Mouse (Mus musculus): ENCODE measurements around the gene Mapk14. TPM values are rescaled to one million over a fixed set of nuclear protein-coding genes. Genes with fewer than 3 reads are reported as not detected.

Gene Mapk14
- polyA plus RNA-seq, 1 experiment from 2014 or later, result 27.5 TPM

DNA sequence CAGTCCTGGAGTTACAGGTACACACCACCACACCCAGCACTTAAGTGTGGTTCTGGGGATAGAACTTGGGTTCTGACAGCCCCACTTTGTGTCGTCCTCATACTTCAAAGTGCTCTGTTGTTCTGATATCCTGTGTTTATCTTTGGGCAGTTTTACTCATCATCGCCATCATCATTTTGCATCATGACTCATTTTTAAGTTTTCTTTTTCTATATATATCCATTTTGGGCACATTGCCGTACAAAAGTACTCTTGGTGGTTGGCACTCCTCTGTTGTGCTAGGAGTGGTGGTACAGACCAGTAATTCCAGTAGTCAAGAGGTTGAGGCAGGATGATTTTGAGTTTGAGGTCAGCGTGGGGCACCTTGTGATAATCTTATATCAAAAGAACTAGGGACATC lies 10.0 kb downstream of the Mapk14 start:
- no peak overlapping the region for H3K9ac ChIP-seq
- WGBS, result 93% methylated on average over 4 of the region's 4 CpGs
- no peak overlapping the region for H3K4me2 ChIP-seq
- no peaks in the 10 kb centered on the region for H3K9me3 ChIP-seq
- H3K27ac ChIP-seq, result no peak overlapping the region
- ATAC-seq (replicated peaks), result no peak
- no peaks in the 10 kb centered on the region for H3K36me3 ChIP-seq (replicated peaks)
- H3K4me3 ChIP-seq, result no peak overlapping the region
- H3K27me3 ChIP-seq (replicated peaks), result no peaks in the 10 kb centered on the region
- H3K4me1 ChIP-seq, result peaks cover 23% of the 10 kb centered on the region

DNA sequence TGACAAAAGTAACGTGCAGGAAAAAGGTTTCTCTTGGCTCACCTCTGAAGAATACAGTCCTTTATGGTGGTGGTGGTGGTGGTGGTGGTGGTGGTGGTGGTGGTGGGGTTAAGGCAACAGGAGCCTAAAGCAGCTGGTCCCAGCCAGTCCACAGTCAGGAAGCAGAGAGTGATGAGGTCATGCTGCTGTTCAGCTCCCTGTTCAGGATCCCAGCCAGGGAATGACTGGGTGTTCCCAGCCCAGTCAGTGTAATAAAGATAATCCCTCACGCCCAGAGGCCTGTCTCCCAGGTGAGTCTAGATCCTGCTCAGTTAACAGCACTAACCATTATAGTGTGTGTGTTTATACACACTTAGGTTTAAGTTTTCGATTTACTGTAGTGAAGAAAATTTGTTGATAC lies 10.6 kb downstream of the Mapk14 start:
- peaks cover 17% of the 10 kb centered on the region for H3K4me1 ChIP-seq
- no peaks in the 10 kb centered on the region for H3K9me3 ChIP-seq
- H3K27me3 ChIP-seq (replicated peaks), result no peaks in the 10 kb centered on the region
- no peaks in the 10 kb centered on the region for H3K36me3 ChIP-seq (replicated peaks)
- H3K9ac ChIP-seq, result no peak overlapping the region
- no peak overlapping the region for H3K4me2 ChIP-seq
- no peak overlapping the region for H3K4me3 ChIP-seq
- WGBS, result 90% methylated on average over 3 of the region's 3 CpGs
- ATAC-seq (replicated peaks), result no peak
- H3K27ac ChIP-seq, result no peak overlapping the region

DNA sequence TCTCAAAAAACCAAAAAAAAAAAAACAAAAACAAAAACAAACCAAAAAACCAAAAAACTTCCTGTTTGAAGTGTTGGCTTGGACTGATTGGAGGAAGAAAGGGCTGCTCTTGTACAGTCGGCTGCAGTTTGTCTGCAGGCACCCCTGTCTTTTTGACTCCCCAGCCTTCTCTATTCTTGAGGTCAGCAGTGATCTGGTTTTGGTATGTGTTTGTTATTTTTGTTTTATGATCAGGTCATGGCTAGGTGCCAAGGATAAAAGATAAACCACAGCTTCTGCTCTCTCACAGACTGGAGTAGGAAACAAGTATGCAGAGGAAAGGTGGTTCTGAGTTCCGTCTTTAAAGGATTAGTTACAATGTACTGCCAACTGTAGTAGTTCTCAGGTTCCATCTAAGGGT lies 11.5 kb downstream of the Mapk14 start:
- Histone ChIP-seq H3K27me3 (replicated peaks) (no peaks in the 10 kb centered on the region), H3K9ac (no peak overlapping the region), H3K36me3 (replicated peaks) (no peaks in the 10 kb centered on the region), H3K4me2 (no peak overlapping the region), H3K9me3 (no peaks in the 10 kb centered on the region), H3K27ac (no peak overlapping the region), H3K4me1 (peaks cover 8% of the 10 kb centered on the region), H3K4me3 (no peak overlapping the region)
- ATAC-seq (replicated peaks), result no peak
- WGBS, result 79% methylated on average over 2 of the region's 2 CpGs

DNA sequence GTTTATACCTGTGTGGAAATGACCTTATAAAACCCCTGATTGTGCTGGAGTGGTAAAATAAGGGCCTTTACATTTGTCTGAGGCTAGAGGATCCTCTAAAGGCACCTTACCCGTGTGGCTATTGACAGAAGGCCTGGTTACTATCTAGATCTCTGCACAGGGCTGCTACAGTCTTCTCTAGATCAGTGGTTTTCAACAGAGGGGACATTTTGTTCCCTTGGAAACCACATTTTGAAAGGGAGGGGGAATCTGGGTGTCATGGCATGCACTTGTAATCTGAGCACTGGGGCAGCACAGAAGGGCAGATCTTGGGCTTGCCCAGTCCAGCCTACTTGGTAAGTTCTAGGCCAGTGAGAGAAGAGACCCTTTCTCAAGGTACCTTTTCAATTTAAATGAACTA lies 15.6 kb downstream of the Mapk14 start:
- Histone ChIP-seq H3K9ac (no peak overlapping the region), H3K9me3 (no peaks in the 10 kb centered on the region), H3K4me1 (no peaks in the 10 kb centered on the region), H3K27me3 (replicated peaks) (no peaks in the 10 kb centered on the region), H3K27ac (no peak overlapping the region), H3K4me3 (no peak overlapping the region), H3K36me3 (replicated peaks) (no peaks in the 10 kb centered on the region), H3K4me2 (no peak overlapping the region)
- 45% methylated on average over 1 of the region's 1 CpGs for WGBS
- ATAC-seq (replicated peaks), result no peak

DNA sequence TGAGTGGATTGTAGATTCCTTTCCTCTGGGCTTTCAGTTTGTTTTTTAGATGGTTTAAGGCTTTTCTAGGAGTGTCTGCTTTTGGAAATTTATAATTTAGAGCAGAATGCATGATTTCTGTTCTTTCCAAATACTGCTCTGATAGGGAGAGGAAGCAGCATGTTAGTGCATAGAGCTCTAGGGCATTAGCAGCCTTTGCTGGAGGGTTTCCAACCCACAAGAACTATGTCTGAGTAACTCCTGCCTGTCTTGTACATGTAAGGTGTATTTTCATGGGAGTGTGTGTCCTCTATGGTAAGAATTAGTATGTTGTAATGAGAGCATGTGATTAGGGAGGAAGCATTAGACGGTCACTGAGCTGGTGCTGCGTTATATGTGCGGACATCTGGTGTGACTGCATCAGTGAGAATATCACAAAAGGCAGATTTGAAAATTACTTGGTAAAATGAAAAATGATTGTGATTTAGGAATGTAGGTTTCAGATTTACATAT lies 16.1 kb downstream of the Mapk14 start:
- no peak for ATAC-seq (replicated peaks)
- Histone ChIP-seq H3K27ac (no peak overlapping the region), H3K27me3 (replicated peaks) (no peaks in the 10 kb centered on the region), H3K9me3 (no peaks in the 10 kb centered on the region), H3K4me2 (no peak overlapping the region), H3K9ac (no peak overlapping the region), H3K36me3 (replicated peaks) (no peaks in the 10 kb centered on the region), H3K4me1 (no peaks in the 10 kb centered on the region), H3K4me3 (no peak overlapping the region)
- 91% methylated on average over 3 of the region's 3 CpGs for WGBS

DNA sequence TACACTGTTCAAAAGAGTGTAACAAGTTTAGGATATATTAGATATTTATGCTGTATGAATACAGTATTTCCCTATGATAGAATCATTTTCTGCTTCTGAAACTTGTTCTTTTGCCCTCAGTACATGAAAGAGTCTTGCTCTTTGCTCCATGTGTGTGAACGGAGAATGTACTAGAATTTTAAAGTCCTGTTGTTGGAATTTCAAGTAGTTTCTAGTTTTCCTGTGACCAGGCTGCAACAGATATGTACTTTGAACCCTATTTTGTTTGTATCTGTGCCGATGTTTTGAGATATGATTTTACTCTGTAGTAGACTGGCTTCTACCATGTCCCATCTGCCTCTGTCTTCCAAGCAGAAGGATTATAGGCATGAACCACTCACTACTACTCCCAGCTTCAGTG lies 16.7 kb downstream of the Mapk14 start:
- Histone ChIP-seq H3K9me3 (no peaks in the 10 kb centered on the region), H3K27me3 (replicated peaks) (no peaks in the 10 kb centered on the region), H3K36me3 (replicated peaks) (no peaks in the 10 kb centered on the region), H3K4me1 (no peaks in the 10 kb centered on the region), H3K9ac (no peak overlapping the region), H3K27ac (no peak overlapping the region), H3K4me2 (no peak overlapping the region), H3K4me3 (no peak overlapping the region)
- WGBS, result 91% methylated on average over 2 of the region's 2 CpGs
- no peak for ATAC-seq (replicated peaks)

DNA sequence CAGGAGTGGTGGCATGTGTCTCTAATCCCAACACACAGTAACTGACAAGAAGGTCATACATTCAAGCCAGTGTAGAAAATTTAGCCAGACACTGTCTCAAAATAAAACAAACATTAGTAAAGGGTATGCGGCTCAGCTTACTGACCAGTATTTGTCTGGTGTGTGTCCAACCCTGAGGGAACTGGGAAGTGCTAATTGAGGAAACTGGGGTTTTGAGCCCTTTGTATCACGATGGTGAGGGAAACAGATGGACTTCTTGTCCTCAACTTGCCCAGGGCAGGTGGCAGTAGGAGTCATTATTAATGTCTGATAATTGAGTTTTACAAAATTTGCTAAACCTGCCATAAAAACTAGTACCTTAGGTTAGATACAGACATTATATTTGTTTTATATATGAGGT lies 17.9 kb downstream of the Mapk14 start:
- Histone ChIP-seq H3K36me3 (replicated peaks) (peaks cover 2% of the 10 kb centered on the region; the same call in 1 of the 2 replicates), H3K4me1 (no peaks in the 10 kb centered on the region), H3K9ac (no peak overlapping the region), H3K9me3 (no peaks in the 10 kb centered on the region), H3K27me3 (replicated peaks) (no peaks in the 10 kb centered on the region), H3K27ac (no peak overlapping the region), H3K4me2 (no peak overlapping the region), H3K4me3 (no peak overlapping the region)
- ATAC-seq (replicated peaks), result no peak
- WGBS, result 47% methylated on average over 2 of the region's 2 CpGs

DNA sequence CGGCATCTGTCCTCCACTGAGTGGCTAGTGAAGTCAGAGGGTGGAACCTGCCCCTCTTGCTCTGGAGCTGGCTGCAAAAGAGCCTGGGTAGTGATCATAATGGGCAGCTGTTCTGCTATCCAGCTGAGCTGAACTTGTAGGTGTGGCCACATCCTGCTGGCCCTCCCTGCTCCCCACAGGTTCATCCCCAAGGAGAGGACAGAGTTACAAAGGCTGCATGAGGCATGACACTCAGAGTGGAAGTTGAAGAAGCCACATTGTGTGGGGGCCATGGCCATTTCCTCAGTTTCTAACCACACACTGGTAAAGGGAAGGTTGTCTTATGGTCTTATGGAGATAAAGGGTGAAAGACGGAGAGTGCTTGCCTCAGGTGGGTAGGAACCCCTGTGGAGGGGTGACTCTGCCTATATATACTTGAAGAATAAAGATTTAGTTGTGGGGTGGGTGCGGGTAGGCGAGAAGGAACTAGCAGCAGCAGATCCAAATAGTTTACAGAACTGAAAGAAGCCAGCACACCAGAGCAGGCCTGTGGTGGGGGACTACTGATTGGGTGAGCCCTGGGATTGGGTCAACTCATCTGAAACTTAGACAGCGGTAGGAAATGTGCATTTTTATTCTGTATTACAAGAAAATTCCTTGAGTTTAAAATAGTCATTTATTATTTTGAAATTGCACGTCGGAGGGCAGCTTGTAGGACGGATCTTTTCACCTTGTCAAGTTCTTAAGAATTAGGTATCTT lies 18.6 kb downstream of the Mapk14 start:
- peaks cover 6% of the 10 kb centered on the region; the same call in 1 of the 2 replicates for H3K36me3 ChIP-seq (replicated peaks)
- 90% methylated on average over 8 of the region's 8 CpGs for WGBS
- H3K4me3 ChIP-seq, result no peak overlapping the region
- no peak for ATAC-seq (replicated peaks)
- no peaks in the 10 kb centered on the region for H3K9me3 ChIP-seq
- H3K4me1 ChIP-seq, result no peaks in the 10 kb centered on the region
- H3K9ac ChIP-seq, result no peak overlapping the region
- H3K27ac ChIP-seq, result no peak overlapping the region
- no peaks in the 10 kb centered on the region for H3K27me3 ChIP-seq (replicated peaks)
- no peak overlapping the region for H3K4me2 ChIP-seq

DNA sequence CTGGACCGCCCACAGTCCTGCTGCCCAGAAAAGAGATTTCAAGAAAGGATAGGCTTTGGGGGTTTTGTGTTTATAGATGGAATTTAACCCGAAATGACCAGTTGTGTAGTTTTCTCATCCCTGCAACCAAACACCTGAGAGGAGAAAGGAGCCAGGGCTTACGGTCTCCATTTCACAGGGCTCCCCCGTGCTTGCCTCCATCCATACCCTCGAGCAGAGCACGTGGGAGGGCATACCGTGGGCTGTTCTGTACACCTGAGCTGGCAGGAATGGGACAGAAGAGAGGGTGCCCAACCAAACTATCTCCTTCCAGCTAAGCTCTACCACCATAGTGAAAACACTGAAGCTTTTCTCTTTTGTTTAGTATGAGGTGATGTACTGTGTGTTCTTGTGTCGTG lies 19.2 kb downstream of the Mapk14 start:
- H3K9me3 ChIP-seq, result no peaks in the 10 kb centered on the region
- H3K36me3 ChIP-seq (replicated peaks), result peaks cover 10% of the 10 kb centered on the region; the same call in 1 of the 2 replicates

DNA sequence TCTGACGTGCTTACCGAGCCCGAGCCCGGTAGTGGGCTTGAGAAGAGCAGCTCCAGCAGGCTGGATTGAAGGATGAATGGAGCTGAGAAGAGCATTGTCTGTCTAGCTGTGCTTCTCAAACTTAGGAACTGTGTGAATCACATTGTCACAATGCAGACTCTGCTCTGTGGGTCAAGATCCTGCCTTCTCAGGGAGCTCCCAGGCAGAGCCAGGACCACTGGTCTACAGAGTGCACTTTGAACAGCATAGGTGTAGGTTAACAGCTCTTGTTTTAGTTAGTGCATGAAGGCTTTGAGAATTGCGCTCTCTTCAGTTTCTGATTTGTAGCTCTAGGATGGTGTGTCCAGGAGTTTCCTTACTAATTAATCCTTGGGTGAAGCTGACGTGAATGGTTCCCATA lies 20.1 kb downstream of the Mapk14 start:
- Histone ChIP-seq H3K36me3 (replicated peaks) (peaks cover 16% of the 10 kb centered on the region; the same call in 1 of the 2 replicates), H3K4me3 (no peak overlapping the region), H3K4me2 (no peak overlapping the region), H3K9ac (no peak overlapping the region), H3K27me3 (replicated peaks) (no peaks in the 10 kb centered on the region), H3K27ac (no peak overlapping the region), H3K9me3 (no peaks in the 10 kb centered on the region), H3K4me1 (no peaks in the 10 kb centered on the region)
- ATAC-seq (replicated peaks), result no peak
- whole genome bisulfite sequencing, result 84% methylated on average over 6 of the region's 6 CpGs

More for the DNA sequence above, 19.2 kb downstream of the Mapk14 start:
- ATAC-seq (replicated peaks), result no peak
- WGBS, result 90% methylated on average over 8 of the region's 8 CpGs
- Histone ChIP-seq H3K4me3 (no peak overlapping the region), H3K4me2 (no peak overlapping the region), H3K4me1 (no peaks in the 10 kb centered on the region), H3K27ac (no peak overlapping the region), H3K27me3 (replicated peaks) (no peaks in the 10 kb centered on the region), H3K9ac (no peak overlapping the region)

DNA sequence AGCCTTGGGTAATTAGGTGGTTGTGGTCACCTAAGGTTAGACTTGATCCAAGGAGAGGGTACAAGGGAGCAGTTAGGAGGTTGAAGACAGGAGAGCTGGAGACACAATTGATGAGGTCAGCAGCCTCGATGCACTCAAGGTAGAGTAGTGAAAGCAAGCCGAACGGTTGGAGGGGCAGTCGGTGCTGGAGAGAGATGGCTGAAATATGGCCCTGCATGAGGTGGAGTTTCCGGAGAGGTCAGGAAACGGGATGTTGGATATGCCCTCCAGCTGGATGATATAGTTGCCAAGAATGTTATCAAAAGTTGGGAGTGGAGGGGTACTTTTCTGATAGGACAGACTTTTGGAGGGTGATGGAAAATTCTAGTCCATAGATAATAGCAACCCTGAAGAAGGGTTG lies 21.2 kb downstream of the Mapk14 start:
- ATAC-seq (replicated peaks), result no peak
- H3K9ac ChIP-seq, result no peak overlapping the region
- WGBS, result 86% methylated on average over 6 of the region's 6 CpGs
- no peaks in the 10 kb centered on the region for H3K27me3 ChIP-seq (replicated peaks)
- no peaks in the 10 kb centered on the region for H3K9me3 ChIP-seq
- peaks cover 22% of the 10 kb centered on the region; the same call in 1 of the 2 replicates for H3K36me3 ChIP-seq (replicated peaks)
- H3K27ac ChIP-seq, result no peak overlapping the region
- H3K4me3 ChIP-seq, result no peak overlapping the region
- H3K4me1 ChIP-seq, result no peaks in the 10 kb centered on the region
- no peak overlapping the region for H3K4me2 ChIP-seq

DNA sequence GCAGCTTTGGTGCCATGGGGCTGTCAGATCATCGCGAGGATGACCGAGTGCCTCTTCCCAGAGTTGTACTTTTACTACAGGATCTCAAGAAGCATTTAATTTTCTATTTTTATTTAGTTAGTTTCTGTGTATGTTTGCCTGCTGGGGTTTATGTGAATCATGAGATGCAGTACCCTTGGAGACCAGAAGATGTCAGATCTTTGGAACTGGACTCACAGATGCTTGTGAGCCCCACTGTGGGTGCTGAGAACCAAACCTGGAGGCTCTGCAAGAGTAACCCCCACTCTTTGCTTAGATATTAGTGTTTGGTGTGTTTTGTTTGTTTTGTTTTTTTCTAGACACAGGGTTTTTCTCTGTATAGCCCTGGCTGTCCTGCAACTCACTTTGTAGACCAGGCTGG lies 22.9 kb downstream of the Mapk14 start:
- no peaks in the 10 kb centered on the region for H3K9me3 ChIP-seq
- no peak overlapping the region for H3K9ac ChIP-seq
- no peak for ATAC-seq (replicated peaks)
- H3K4me3 ChIP-seq, result no peak overlapping the region
- H3K36me3 ChIP-seq (replicated peaks), result peaks cover 26% of the 10 kb centered on the region; the same call in 1 of the 2 replicates
- no peaks in the 10 kb centered on the region for H3K27me3 ChIP-seq (replicated peaks)
- 98% methylated on average over 3 of the region's 3 CpGs for WGBS
- no peak overlapping the region for H3K4me2 ChIP-seq
- H3K4me1 ChIP-seq, result no peaks in the 10 kb centered on the region
- H3K27ac ChIP-seq, result no peak overlapping the region
